In genomic region chr15:98868346-98869063, GRCm38 (mm10) we compare ENCODE assay signal across 8 mouse cellular contexts. TPM values are rescaled to one million over a fixed set of nuclear protein-coding genes. Genes with fewer than 3 reads are reported as not detected.
DNase-seq lines count a peak whose midpoint lies in the region; ATAC-seq and TF ChIP-seq lines count a peak whose summit lies in the region.

No protein-coding gene starts in this region.

- TF ChIP-seq POLR2A in small intestine, adult 2 months (IDR thresholded peaks at IDR 0.05; ENCODE audit: low read depth, low read length) = no peak

- peak overlapping the region; percentile 91 for H3K9ac ChIP-seq in lung, embryonic 16.5 days (ENCODE audit: low read length)
- peak overlapping the region; percentile 99 for H3K9ac ChIP-seq in limb, embryonic 11.5 days (ENCODE audit: low read length)

- H3K36me3 ChIP-seq in lung, embryonic 16.5 days (ENCODE audit: control insufficient read depth, insufficient read depth, low read length) = peaks cover 31% of the 10 kb centered on the region
- peaks cover 47% of the 10 kb centered on the region for H3K36me3 ChIP-seq in forebrain, embryonic 10.5 days (replicated peaks)
- peaks cover 20% of the 10 kb centered on the region for H3K36me3 ChIP-seq in limb, embryonic 11.5 days (ENCODE audit: control insufficient read depth, insufficient read depth, low read length)
- peaks cover 33% of the 10 kb centered on the region for H3K36me3 ChIP-seq in small intestine, adult 2 months (ENCODE audit: control insufficient read depth, insufficient read depth, low read length)

- no peaks in the 10 kb centered on the region for H3K9me3 ChIP-seq in lung, embryonic 16.5 days (ENCODE audit: control insufficient read depth, low read length)
- H3K9me3 ChIP-seq in forebrain, embryonic 10.5 days = no peaks in the 10 kb centered on the region
- H3K9me3 ChIP-seq in limb, embryonic 11.5 days (ENCODE audit: control insufficient read depth, low read length) = no peaks in the 10 kb centered on the region

- H3K4me1 ChIP-seq in lung, embryonic 16.5 days (replicated peaks; ENCODE audit: control insufficient read depth, insufficient read depth, low read length) = peaks cover 35% of the 10 kb centered on the region
- peaks cover 49% of the 10 kb centered on the region for H3K4me1 ChIP-seq in forebrain, embryonic 10.5 days
- peaks cover 26% of the 10 kb centered on the region for H3K4me1 ChIP-seq in limb, embryonic 11.5 days (ENCODE audit: control insufficient read depth, insufficient read depth, low read length)
- H3K4me1 ChIP-seq in small intestine, adult 2 months (ENCODE audit: control insufficient read depth, insufficient read depth, insufficient read length, low read length) = peaks cover 11% of the 10 kb centered on the region

- no peak for ATAC-seq in lung, embryonic 16.5 days (ENCODE audit: low read depth)
- ATAC-seq in limb, embryonic 11.5 days (ENCODE audit: insufficient number of reproducible peaks, low FRiP score, low TSS enrichment, low read depth) = no peak

- H3K27me3 ChIP-seq in lung, embryonic 16.5 days (ENCODE audit: control insufficient read depth, insufficient read depth, low read depth, low read length) = no peaks in the 10 kb centered on the region
- no peaks in the 10 kb centered on the region for H3K27me3 ChIP-seq in forebrain, embryonic 10.5 days (ENCODE audit: poor library complexity, severe bottlenecking)
- H3K27me3 ChIP-seq in limb, embryonic 11.5 days (ENCODE audit: control insufficient read depth, insufficient read depth, low read length) = no peaks in the 10 kb centered on the region
- H3K27me3 ChIP-seq in small intestine, adult 2 months (ENCODE audit: control insufficient read depth, insufficient read depth, low read length) = no peaks in the 10 kb centered on the region

- peak overlapping the region; percentile 93 for H3K4me2 ChIP-seq in lung, embryonic 16.5 days (ENCODE audit: low read depth, low read length)
- H3K4me2 ChIP-seq in limb, embryonic 11.5 days (ENCODE audit: low read depth, severe bottlenecking) = peak overlapping the region; percentile 98

- 24% methylated on average over 11 of the region's 11 CpGs for WGBS in lung, embryonic 16.5 days
- WGBS in forebrain, embryonic 10.5 days = 46% methylated on average over 11 of the region's 11 CpGs
- WGBS in limb, embryonic 11.5 days = 54% methylated on average over 11 of the region's 11 CpGs
- 33% methylated on average over 11 of the region's 11 CpGs for WGBS in small intestine, adult 2 months

- no peak for DNase-seq in lung, adult 18-20 months
- DNase-seq in forebrain, embryonic 10.5 days (ENCODE audit: extremely low spot score, low spot score) = no peak
- no peak for DNase-seq in limb, embryonic 11.5 days (ENCODE audit: low spot score)
- DNase-seq in right cerebral cortex, adult 18-20 months = no peak
- DNase-seq in frontal cortex, postnatal 10 days (ENCODE audit: low spot score in 2 of 2) = no peak
- no peak for DNase-seq in right cerebral cortex, postnatal 25 days

- peak overlapping the region; percentile 71 for H3K4me3 ChIP-seq in lung, embryonic 16.5 days (ENCODE audit: low read length)
- H3K4me3 ChIP-seq in forebrain, embryonic 10.5 days = peak overlapping the region; percentile 100
- H3K4me3 ChIP-seq in limb, embryonic 11.5 days (ENCODE audit: low read depth, low read length) = peak overlapping the region; percentile 94
- peak overlapping the region; percentile 98 for H3K4me3 ChIP-seq in small intestine, adult 2 months (ENCODE audit: low read depth, low read length)

- H3K27ac ChIP-seq in lung, embryonic 16.5 days (ENCODE audit: low read length) = peak overlapping the region; percentile 71
- H3K27ac ChIP-seq in forebrain, embryonic 10.5 days = peak overlapping the region; percentile 36
- H3K27ac ChIP-seq in limb, embryonic 11.5 days (replicated peaks; ENCODE audit: low read depth, low read length) = no peak overlapping the region
- no peak overlapping the region; the same call in 1 of the 2 replicates for H3K27ac ChIP-seq in small intestine, adult 2 months (ENCODE audit: insufficient read depth, low read depth, low read length)

- TF ChIP-seq CTCF in small intestine, adult 2 months (IDR thresholded peaks at IDR 0.05; ENCODE audit: extremely low read depth, insufficient read length, insufficient replicate concordance, low read depth, low read length) = no peak

RNA-seq across cellular contexts. Expression of gene Kmt2d, which starts 2.5 kb away (rescaled TPM):
- 11.9 and 12.7 TPM in 2 replicates for polyA plus RNA-seq in lung, embryonic 16.5 days (2015; fragmentation: Nextera tagmentation; extraction: Ambion mirVana)
- polyA plus RNA-seq in forebrain, embryonic 10.5 days (2016; fragmentation: Nextera tagmentation; extraction: Ambion mirVana) = 10.8 and 11.8 TPM in 2 replicates
- polyA plus RNA-seq in limb, embryonic 11.5 days (2014; fragmentation: Nextera tagmentation; extraction: Ambion mirVana) = 17.6 and 21.6 TPM in 2 replicates
- 19.4 and 36.2 TPM in 2 replicates for polyA plus RNA-seq in small intestine, adult 2 months (2012; rRNA removed)

RNA-seq across cellular contexts. Expression of gene Rhebl1, which starts 25.8 kb away (rescaled TPM):
- polyA plus RNA-seq in lung, embryonic 16.5 days (2015; fragmentation: Nextera tagmentation; extraction: Ambion mirVana) = 9.4 and 12.1 TPM in 2 replicates
- 22.2 and 25.9 TPM in 2 replicates for polyA plus RNA-seq in forebrain, embryonic 10.5 days (2016; fragmentation: Nextera tagmentation; extraction: Ambion mirVana)
- polyA plus RNA-seq in limb, embryonic 11.5 days (2014; fragmentation: Nextera tagmentation; extraction: Ambion mirVana) = 19.8 and 22.2 TPM in 2 replicates
- polyA plus RNA-seq in small intestine, adult 2 months (2012; rRNA removed) = 5.3 and 24.1 TPM in 2 replicates

RNA-seq across cellular contexts. Expression of gene Dhh, which starts 29.8 kb away (rescaled TPM):
- 1.4 and 2.4 TPM in 2 replicates for polyA plus RNA-seq in lung, embryonic 16.5 days (2015; fragmentation: Nextera tagmentation; extraction: Ambion mirVana)
- 0.24 and 0.48 TPM in 2 replicates for polyA plus RNA-seq in forebrain, embryonic 10.5 days (2016; fragmentation: Nextera tagmentation; extraction: Ambion mirVana)
- polyA plus RNA-seq in limb, embryonic 11.5 days (2014; fragmentation: Nextera tagmentation; extraction: Ambion mirVana) = 0.15 and 0.23 TPM in 2 replicates
- 0.33 and 0.55 TPM in 2 replicates for polyA plus RNA-seq in small intestine, adult 2 months (2012; rRNA removed)

RNA-seq across cellular contexts. Expression of gene Prkag1, which starts 37.2 kb away (rescaled TPM):
- 106 TPM in 2 replicates for polyA plus RNA-seq in lung, embryonic 16.5 days (2015; fragmentation: Nextera tagmentation; extraction: Ambion mirVana)
- 90.4 and 93.5 TPM in 2 replicates for polyA plus RNA-seq in forebrain, embryonic 10.5 days (2016; fragmentation: Nextera tagmentation; extraction: Ambion mirVana)
- polyA plus RNA-seq in limb, embryonic 11.5 days (2014; fragmentation: Nextera tagmentation; extraction: Ambion mirVana) = 79.3 and 84.6 TPM in 2 replicates
- polyA plus RNA-seq in small intestine, adult 2 months (2012; rRNA removed) = 34.0 and 65.7 TPM in 2 replicates

RNA-seq across cellular contexts. Expression of gene Lmbr1l, which starts 49.5 kb away (rescaled TPM):
- 15.7 and 17.3 TPM in 2 replicates for polyA plus RNA-seq in lung, embryonic 16.5 days (2015; fragmentation: Nextera tagmentation; extraction: Ambion mirVana)
- polyA plus RNA-seq in forebrain, embryonic 10.5 days (2016; fragmentation: Nextera tagmentation; extraction: Ambion mirVana) = 23.9 and 25.3 TPM in 2 replicates
- polyA plus RNA-seq in limb, embryonic 11.5 days (2014; fragmentation: Nextera tagmentation; extraction: Ambion mirVana) = 5.5 and 6.2 TPM in 2 replicates
- 183 and 395 TPM in 2 replicates for polyA plus RNA-seq in small intestine, adult 2 months (2012; rRNA removed)

Comparison
In these comparisons a context has a peak if more than half of its experiments do, and no peak if none do; other contexts are left out.
1. H3K27ac ChIP-seq: peak in lung, embryonic 16.5 days (single experiment) and forebrain, embryonic 10.5 days (single experiment); none in limb, embryonic 11.5 days (single experiment) and small intestine, adult 2 months (single experiment).
2. Peak in every context shown above with its lines, with median percentiles within 50 percentile points of each other: H3K4me3 ChIP-seq.